Mouse (Mus musculus) cerebellum, adult 11-12 months (tissue): ENCODE data around the gene Cfap74.
A peak's percentile ranks its signal among the peaks of the same experiment; 100 is the strongest.

Experiments
- DNase-seq: peaks from one replicate; pipeline ENCODE4 v3.0.0; 2022

The Cfap74 gene

DNA sequence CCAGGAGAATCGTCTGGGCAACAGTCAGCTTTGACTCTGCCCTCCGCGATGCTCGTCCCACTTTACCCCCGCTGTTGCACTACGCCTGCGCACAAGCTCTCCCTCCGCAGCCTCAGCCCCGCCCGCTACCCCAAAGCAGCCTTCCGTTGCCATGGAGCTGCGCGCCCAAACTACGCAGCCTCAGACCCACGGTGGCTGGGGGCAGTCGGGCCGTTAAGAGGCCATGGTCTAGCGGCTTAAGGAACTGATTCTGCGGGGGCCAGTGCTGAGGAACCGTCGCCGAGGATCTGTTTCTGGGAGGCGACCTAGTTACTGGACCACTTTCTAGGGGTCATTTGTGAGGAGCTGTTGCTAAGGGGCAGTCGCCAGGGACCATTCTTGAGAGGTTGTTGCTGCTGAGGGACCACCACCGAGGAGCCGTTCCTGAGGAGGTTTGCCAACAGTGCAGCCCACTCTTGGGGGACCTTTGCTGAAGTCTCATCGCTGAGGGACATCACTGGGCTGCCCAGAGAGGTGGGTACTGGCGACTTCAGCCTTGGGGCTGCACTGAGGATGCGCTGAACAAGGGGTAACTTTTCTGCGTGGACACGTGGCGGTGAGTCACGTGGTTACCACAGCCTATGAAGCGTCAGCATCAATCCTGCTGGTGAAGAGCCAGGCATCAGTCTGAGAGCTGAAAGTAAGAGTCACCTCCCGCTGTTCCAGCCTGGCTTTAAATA is at the start of gene Cfap74:
Cfap74 (plus strand) TSS at position 133 of the 719 bp plus-strand sequence.
- peak; percentile 84 for DNase-seq

- peak; percentile 59 for DNase-seq
Measured at GRCm38 (mm10) chr4:155359560-155360464, 49.2 kb upstream of the Cfap74 start.

DNA sequence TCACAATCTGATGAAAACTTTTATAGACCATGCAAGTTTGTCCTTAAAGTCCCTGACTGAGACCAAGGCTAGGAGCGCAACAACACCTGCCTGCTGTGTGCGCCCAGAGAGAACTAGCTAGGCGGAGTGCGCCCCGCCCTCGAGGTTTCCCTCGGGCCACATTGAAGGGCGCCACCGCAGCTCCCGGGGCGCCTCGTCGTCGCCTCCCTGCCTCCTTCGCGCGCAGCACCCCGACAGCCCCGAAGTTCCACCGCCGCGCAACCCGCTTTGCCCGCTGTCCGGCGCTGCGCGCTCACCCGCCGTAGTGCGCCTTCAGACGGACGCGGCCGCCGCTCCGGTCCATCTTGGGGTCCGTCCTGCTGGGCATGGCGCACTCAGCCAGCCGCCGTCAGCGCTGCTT is 48.1 kb upstream of the Cfap74 start:
- DNase-seq = no peak

- peak; percentile 98 for DNase-seq
Measured at GRCm38 (mm10) chr4:155361303-155361791, 47.6 kb upstream of the Cfap74 start, which contains the start of gene Prkcz. TSS of gene Prkcz (minus strand) at chr4:155361361.

- peak; percentile 28 for DNase-seq
Measured at GRCm38 (mm10) chr4:155362443-155362842, 46.5 kb upstream of the Cfap74 start.

DNA sequence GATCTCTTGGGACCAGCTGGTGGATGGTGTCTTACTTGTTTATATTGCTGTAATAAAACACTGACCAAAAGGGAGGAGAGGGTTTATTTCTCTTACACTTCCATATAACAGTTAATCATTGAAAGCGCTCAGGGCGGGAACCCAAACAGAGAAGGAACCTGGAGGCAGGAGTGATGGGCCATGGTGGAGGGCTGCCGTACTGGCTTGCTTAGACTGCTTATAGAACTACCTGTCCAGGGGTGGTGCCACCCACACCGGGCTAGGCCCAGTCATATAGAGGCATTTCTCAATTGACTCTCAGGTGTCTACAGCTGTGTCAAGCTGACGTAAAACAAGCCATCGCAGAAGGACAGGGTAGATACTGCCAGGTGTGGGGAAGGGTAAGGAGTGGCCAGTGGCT is 42.2 kb upstream of the Cfap74 start:
- peak; percentile 27 for DNase-seq

DNA sequence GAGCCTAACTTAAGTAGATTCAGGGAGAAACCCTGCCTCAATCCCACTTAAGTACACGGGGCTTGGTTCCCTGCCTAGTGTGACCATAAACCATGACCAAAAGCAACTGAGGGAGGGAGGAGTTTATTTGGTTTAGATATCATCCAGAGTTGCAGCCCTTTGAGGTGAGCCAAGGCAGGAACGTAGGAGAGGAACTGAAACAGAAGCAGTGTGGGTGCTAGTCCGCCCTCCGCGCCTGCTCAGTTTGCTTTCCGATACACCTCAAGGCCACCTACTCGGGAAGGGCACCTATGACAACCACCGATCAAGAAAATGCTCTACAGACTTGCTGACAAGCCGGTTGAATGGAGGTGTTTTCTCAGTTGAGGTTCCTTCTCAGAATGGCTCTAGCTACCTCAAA is 41.3 kb upstream of the Cfap74 start:
- peak; percentile 28 for DNase-seq

DNA sequence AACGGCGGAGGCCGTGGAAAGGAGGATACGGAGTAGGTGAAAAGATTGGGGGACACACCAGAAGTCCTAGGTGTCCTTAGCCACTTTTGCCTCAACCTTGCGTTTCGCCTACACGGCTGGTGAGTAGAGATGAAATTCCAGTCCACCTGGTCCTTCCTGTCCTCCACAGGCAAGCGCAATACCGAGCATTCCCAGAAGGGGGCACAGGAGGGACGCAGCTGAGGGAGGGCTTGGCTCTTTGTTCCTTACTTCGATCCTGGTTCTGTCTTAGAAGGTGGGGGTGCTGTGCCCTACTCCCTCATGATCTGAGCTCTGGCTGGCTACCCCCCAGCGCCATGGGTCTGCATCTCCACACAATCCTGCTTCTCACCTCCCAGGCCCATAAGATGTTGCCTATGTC is 40.3 kb upstream of the Cfap74 start:
- DNase-seq = peak; percentile 88

DNA sequence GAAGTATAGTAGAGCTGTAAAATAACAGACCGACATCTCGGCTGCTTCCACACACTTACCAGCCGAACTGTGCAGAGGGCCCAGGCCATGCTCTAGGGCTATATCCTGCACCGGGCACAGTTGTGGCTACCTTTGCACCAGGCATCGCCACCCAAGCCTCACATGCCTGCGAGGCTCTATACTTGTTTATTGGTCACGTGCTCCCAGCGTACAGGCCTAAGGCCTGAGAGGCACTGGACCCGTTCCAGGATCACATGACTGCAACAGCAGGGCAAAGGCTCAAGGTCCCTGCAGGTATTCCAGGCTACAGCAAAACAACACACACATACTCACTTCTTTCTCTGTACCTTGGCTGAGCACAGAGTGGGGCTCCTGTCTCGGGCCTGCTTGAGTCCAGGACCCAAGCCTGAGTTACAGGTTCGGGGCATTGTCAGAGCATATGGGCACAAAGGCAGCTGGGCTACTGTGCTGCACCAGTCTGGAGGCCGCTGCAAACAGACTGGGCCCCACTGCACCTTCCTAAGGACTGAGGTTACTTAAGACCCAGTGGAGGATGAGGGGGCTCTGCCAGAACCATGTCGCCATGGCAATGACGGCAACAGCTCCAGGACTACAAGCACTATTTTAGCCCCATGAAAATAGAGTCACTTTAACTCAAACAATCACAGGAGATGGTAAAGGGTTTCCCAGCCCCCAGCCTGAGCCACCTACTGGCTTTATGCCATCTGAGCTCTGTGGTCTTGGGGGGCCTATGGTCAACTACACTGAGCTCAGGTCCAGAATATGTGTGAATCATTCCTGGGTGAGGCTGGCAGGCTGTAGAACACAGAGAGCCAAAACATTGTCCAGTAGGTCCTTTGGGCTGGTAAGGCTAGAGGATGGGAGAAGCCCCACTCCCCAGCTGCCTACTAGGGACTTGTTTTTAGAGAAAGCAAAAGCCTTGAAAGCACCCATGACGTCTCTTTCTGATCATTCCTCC is 38.0 kb upstream of the Cfap74 start:
- DNase-seq = peak; percentile 31

- peak; percentile 70 for DNase-seq
Measured at GRCm38 (mm10) chr4:155371797-155372735, 36.9 kb upstream of the Cfap74 start.

DNA sequence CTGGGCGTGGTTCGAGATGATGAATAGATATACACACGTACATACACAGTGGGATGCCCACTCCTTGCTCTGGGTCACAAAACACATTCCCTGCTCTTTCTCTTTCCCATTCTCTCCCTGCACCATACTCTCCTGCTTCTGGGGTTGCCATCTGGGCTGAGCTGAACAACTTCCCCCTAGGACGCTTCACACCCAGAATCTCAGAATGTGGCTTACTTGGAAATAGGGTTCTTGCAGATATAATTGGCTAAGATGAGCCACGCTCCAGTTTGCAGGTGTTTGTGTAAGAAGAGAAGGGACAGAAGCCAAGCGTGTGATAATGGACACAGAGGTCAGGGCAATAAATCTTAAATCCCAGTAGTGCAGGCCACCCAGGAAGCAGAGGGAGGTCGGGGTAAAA is 27.0 kb upstream of the Cfap74 start:
- DNase-seq = no peak

GRCm38 (mm10) chr4:155382752-155383151 is 26.2 kb upstream of the Cfap74 start:
- peak; percentile 38 for DNase-seq

DNA sequence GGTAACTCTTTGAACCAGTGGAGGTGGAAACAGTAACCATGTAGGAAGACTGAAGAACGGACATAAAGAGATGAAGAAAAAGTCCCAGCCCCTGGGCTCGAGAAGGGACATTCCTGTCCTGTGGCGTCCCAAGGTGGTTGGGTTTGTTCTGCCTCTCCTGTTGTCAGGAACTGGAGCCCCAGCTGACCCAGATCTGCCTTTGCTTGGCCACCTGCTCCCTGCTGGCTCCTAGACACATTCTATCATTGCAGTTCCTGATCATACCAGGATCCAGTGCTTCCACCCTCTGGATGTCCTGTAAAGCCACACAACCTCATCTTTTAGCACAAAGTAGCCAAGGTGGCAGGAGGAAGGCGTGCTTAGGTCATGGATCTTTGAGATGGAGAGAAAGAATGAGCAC is 25.7 kb upstream of the Cfap74 start:
- peak; percentile 82 for DNase-seq

GRCm38 (mm10) chr4:155387166-155387565 is 21.8 kb upstream of the Cfap74 start:
- no peak for DNase-seq

- DNase-seq = peak; percentile 64
Measured at GRCm38 (mm10) chr4:155395471-155395870, 13.5 kb upstream of the Cfap74 start.

GRCm38 (mm10) chr4:155396751-155397150 is 12.2 kb upstream of the Cfap74 start:
- DNase-seq = peak; percentile 97

GRCm38 (mm10) chr4:155397511-155398221 is 11.3 kb upstream of the Cfap74 start, which contains the start of gene Gabrd:
TSS of gene Gabrd (minus strand) at chr4:155398112.
- peak; percentile 81 for DNase-seq

- DNase-seq = no peak
Measured at GRCm38 (mm10) chr4:155398222-155398540, 10.8 kb upstream of the Cfap74 start.

- peak; percentile 83 for DNase-seq
Measured at GRCm38 (mm10) chr4:155401121-155401520, 7.9 kb upstream of the Cfap74 start.

GRCm38 (mm10) chr4:155402489-155402888 is 6.5 kb upstream of the Cfap74 start:
- DNase-seq = no peak

DNA sequence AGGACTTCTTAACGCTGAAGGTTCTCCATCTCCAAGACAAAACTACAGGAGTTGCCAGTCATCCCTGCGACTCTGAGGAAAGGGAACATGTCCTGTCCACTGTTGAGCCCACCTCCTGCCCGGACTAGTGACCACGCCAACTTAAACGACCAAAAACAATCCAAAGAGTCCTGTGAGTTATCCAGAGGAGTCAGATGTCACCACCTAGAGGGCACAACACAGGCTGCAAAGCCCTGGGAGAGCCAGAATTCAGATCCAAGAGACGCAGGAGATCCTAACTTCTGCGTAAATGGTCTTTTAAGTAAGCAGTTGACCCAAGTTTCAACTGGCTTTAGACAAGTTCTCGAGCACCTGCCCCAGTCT is 314 bp upstream of the Cfap74 start:
- DNase-seq = no peak
